Mouse (Mus musculus) testis, adult 2 months (tissue): Measurements from ENCODE around the gene Pcx. TPM values are rescaled to one million over a fixed set of nuclear protein-coding genes. Genes with fewer than 3 reads are reported as not detected.

Experiments
- H3K27ac ChIP-seq: fragments of 200-500 bp; 2 replicates; pipeline ENCODE4 v1.5.1; 2012; ENCODE audit warnings: low read depth, low read length; ENCODE audit not compliant: control insufficient read depth, insufficient read depth
- H3K27me3 ChIP-seq: fragments of 200-500 bp; 2 replicates; pipeline ENCODE4 v1.6.1; 2012; ENCODE audit warnings: mild to moderate bottlenecking, low read length, moderate library complexity; ENCODE audit not compliant: control insufficient read depth, insufficient read depth
- H3K36me3 ChIP-seq: fragments of 200-500 bp; 2 replicates; pipeline ENCODE4 v1.6.1; 2012; ENCODE audit warnings: mild to moderate bottlenecking, low read length; ENCODE audit not compliant: control insufficient read depth, insufficient read depth
- H3K4me1 ChIP-seq: fragments of 200-500 bp; 2 replicates; pipeline ENCODE4 v1.6.1; 2012; ENCODE audit warnings: low read length; ENCODE audit not compliant: control insufficient read depth, insufficient read depth
- H3K4me3 ChIP-seq: fragments of 200-500 bp; 2 replicates; pipeline ENCODE4 v1.5.1; 2012; ENCODE audit warnings: low read depth, mild to moderate bottlenecking, low read length, moderate library complexity, mixed read lengths; ENCODE audit not compliant: control insufficient read depth
- CTCF ChIP-seq: fragments of 200-500 bp; IDR thresholded peaks from 2 replicates; pipeline ENCODE4 v1.5.1; 2012; ENCODE audit warnings: low read depth, mild to moderate bottlenecking, inconsistent platforms, low read length, moderate library complexity; ENCODE audit not compliant: control insufficient read depth, insufficient read depth, insufficient replicate concordance
- POLR2A ChIP-seq: fragments of 200-500 bp; IDR thresholded peaks from 2 replicates; pipeline ENCODE4 v1.6.1; 2012; ENCODE audit warnings: low read depth, mild to moderate bottlenecking, inconsistent platforms, low read length, moderate library complexity; ENCODE audit not compliant: control insufficient read depth
- polyA plus RNA-seq: library from polyadenylated mRNA; depleted of rRNA; stranded (reverse); fragments of >200 nt; gene quantifications from 2 replicates; pipeline ENCODE4 v1.2.3, GENCODE M21; 2012; rRNA removed

Pcx gene
- 14.3 and 15.2 TPM in 2 replicates for polyA plus RNA-seq

DNA sequence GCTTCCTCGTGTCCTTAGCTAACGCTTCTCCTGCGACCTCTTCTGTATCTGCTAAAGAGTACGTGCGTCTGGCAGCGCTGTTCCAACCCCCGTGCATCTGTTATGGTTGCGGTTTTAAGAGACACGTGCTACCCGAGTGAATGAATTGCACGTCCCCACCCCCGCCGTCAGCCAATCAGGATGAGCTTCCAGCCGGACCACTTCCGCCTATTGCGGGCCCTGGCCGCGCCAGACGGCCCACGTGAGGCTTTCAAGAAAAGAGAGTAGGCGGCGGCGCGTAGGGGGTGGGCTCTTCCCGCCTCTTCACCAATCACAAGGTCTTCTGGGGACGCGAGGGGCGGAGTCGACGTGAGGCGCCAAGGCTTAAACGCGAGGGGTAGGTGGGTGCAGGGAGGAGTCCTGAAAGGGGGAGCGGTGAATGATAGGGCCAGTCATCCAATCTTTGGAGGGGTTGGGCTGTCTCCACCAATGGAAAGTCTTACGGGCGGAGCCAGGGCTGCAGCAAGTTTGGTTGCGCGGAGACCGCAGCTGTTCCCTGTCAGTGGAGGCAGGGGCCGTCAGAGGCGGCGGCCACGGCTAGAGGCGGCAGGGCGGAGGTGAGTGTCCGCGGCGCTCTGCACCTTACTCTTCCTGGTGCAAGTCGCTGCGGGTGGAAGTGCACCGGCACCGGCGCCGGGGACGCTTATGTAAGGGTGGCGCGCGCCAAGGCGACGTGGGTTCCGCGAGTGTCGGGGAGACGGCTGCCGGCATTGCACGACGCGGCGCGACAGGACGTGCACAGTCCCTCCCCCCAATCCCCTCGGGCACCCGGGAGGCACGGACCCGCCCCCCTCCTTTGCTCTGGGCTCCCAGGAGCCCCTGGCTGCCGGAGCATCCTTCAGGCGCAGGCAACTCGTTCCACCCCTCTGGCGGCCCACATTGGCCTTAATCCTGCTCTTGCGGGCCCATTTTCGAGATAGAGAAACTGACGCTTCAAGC, at the start of gene Pcx:
Gene Pcx, plus strand, starts transcription at position 487 of the 978 bp plus-strand sequence.
- no peaks in the 10 kb centered on the region for H3K27me3 ChIP-seq
- no peaks in the 10 kb centered on the region for H3K36me3 ChIP-seq
- H3K27ac ChIP-seq: peak within 1 kb of the TSS; percentile 93
- TF ChIP-seq CTCF: no peak
- TF ChIP-seq POLR2A: peak; percentile 78
- peaks cover 5% of the 10 kb centered on the region for H3K4me1 ChIP-seq
- peak within 1 kb of the TSS; percentile 96 for H3K4me3 ChIP-seq

GRCm38 (mm10) chr19:4461981-4462380, 48.3 kb upstream of the Pcx start:
- Histone ChIP-seq H3K4me3 (no peak overlapping the region), H3K36me3 (no peaks in the 10 kb centered on the region), H3K27me3 (no peaks in the 10 kb centered on the region), H3K27ac (no peak overlapping the region), H3K4me1 (no peaks in the 10 kb centered on the region; the same call in 1 of the 2 replicates)
- TF ChIP-seq POLR2A: no peak
- no peak for TF ChIP-seq CTCF

DNA sequence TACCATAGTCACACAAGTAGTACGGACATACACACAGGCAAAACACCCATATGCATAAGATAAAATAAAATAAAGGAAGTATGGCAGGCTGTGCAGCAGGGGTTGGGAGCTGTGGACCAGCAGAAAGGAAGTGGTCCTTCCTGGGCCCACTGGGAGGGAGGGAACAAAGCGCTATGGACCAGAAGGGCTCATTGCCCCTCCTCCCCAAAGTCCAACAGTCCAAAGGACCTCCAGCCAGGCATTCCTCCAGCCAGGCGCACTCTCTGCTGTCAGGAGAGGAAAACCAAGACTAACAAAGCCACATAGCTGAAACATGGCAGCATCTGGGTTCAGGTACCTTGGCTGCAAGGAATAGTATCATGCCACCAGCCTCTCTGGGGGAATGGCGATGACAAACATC, 45.6 kb upstream of the Pcx start:
- TF ChIP-seq CTCF: no peak
- no peak for TF ChIP-seq POLR2A
- Histone ChIP-seq H3K36me3 (no peaks in the 10 kb centered on the region), H3K27me3 (no peaks in the 10 kb centered on the region), H3K27ac (no peak overlapping the region), H3K4me3 (no peak overlapping the region), H3K4me1 (no peaks in the 10 kb centered on the region; the same call in none of the 2 replicates)

GRCm38 (mm10) chr19:4468363-4468762, 41.9 kb upstream of the Pcx start:
- Histone ChIP-seq H3K4me1 (no peaks in the 10 kb centered on the region; the same call in none of the 2 replicates), H3K27me3 (no peaks in the 10 kb centered on the region), H3K4me3 (no peak overlapping the region), H3K27ac (no peak overlapping the region), H3K36me3 (no peaks in the 10 kb centered on the region)
- TF ChIP-seq CTCF (peak; percentile 60; the same call in 1 of the 2 replicates), POLR2A (no peak)

GRCm38 (mm10) chr19:4473549-4473948, 36.7 kb upstream of the Pcx start:
- Histone ChIP-seq H3K4me3 (no peak overlapping the region), H3K27me3 (no peaks in the 10 kb centered on the region), H3K27ac (no peak overlapping the region), H3K36me3 (no peaks in the 10 kb centered on the region), H3K4me1 (peaks cover 15% of the 10 kb centered on the region)
- TF ChIP-seq POLR2A (no peak), CTCF (no peak)

DNA sequence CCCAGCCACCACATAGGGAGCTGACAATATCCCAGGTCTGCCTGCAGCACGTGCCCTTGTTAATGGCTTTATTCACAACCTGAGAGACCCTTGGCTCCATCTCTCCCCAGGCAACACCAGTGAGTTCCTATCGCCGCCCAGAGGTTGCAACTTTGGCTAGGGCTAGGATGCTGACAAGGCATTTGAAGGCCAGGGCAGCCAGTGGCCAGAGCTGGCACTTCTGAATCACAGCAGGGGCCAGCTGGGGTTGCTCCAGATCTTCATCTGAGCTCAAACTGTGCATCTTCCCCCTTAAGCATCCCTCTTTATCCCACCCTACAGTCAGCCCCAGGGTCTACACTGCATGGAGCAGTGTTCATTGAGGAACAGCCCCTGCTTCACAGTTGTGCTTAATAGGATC, 35.5 kb upstream of the Pcx start:
- Histone ChIP-seq H3K4me3 (no peak overlapping the region), H3K36me3 (no peaks in the 10 kb centered on the region), H3K27me3 (no peaks in the 10 kb centered on the region), H3K27ac (no peak overlapping the region), H3K4me1 (peaks cover 15% of the 10 kb centered on the region)
- TF ChIP-seq POLR2A (no peak), CTCF (no peak)

- H3K27ac ChIP-seq: no peak overlapping the region
- no peak for TF ChIP-seq POLR2A
- no peak for TF ChIP-seq CTCF
- no peak overlapping the region for H3K4me3 ChIP-seq
- peaks cover 15% of the 10 kb centered on the region for H3K4me1 ChIP-seq
- H3K36me3 ChIP-seq: no peaks in the 10 kb centered on the region
- no peaks in the 10 kb centered on the region for H3K27me3 ChIP-seq
These were observed 34.9 kb upstream of the Pcx start for GRCm38 (mm10) chr19:4475224-4475925.
